Mouse (Mus musculus): ENCODE measurements around the gene Plekhg1. TPM values are rescaled to one million over a fixed set of nuclear protein-coding genes. Genes with fewer than 3 reads are reported as not detected.

Plekhg1 gene
- polyA plus RNA-seq, 1 experiment from 2014 or later: 19.7 TPM

DNA sequence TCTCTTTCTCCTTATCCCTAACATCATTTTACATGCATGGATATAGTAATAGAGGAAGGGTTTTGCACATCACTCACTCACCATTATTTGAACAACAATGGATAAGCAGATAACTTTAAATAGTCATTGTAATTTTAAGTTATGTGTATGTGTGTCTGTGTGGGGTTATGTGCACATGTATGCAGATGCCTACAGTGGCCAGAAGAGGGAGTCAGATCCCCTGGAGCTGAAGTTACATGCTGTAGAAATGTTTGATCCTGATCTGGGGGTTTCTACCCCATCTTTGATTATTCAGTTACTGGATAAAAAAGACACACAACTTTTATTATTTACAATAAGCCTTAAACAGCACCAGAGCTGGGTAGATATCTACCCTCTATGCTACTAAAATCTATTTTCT, 127.1 kb downstream of the Plekhg1 start:
- Histone ChIP-seq H3K4me3 (no peak overlapping the region), H3K9ac (replicated peaks) (no peak overlapping the region), H3K4me2 (replicated peaks) (no peak overlapping the region), H3K9me3 (no peaks in the 10 kb centered on the region), H3K36me3 (0 out of 2 replicates have a peak, but pooled peaks cover 9% of the 10 kb centered on the region), H3K4me1 (peaks cover 18% of the 10 kb centered on the region), H3K27ac (replicated peaks) (no peak overlapping the region), H3K27me3 (no peaks in the 10 kb centered on the region)
- ATAC-seq (ENCODE audit: low FRiP score, low read depth): no peak

GRCm38 (mm10) chr10:3870828-3871227, 130.7 kb downstream of the Plekhg1 start:
- no peak overlapping the region for H3K27ac ChIP-seq (replicated peaks)
- no peaks in the 10 kb centered on the region for H3K4me1 ChIP-seq
- H3K9me3 ChIP-seq: no peaks in the 10 kb centered on the region
- ATAC-seq (ENCODE audit: low FRiP score, low read depth): no peak
- 92% methylated on average over 5 of the region's 5 CpGs for WGBS
- no peak overlapping the region for H3K9ac ChIP-seq (replicated peaks)
- no peak overlapping the region for H3K4me3 ChIP-seq
- no peak overlapping the region for H3K4me2 ChIP-seq (replicated peaks)
- no peaks in the 10 kb centered on the region for H3K27me3 ChIP-seq
- peaks cover 25% of the 10 kb centered on the region for H3K36me3 ChIP-seq

- Histone ChIP-seq H3K27ac (replicated peaks) (no peak overlapping the region), H3K27me3 (no peaks in the 10 kb centered on the region), H3K4me2 (replicated peaks) (no peak overlapping the region), H3K9me3 (no peaks in the 10 kb centered on the region), H3K9ac (replicated peaks) (no peak overlapping the region), H3K4me1 (no peaks in the 10 kb centered on the region), H3K4me3 (no peak overlapping the region), H3K36me3 (peaks cover 25% of the 10 kb centered on the region)
- 96% methylated on average over 6 of the region's 6 CpGs for WGBS
- no peak for ATAC-seq (ENCODE audit: low FRiP score, low read depth)
These were observed 133.3 kb downstream of the Plekhg1 start for GRCm38 (mm10) chr10:3873467-3873866.

GRCm38 (mm10) chr10:3877852-3878535, 137.8 kb downstream of the Plekhg1 start:
- Histone ChIP-seq H3K4me3 (no peak overlapping the region), H3K9me3 (no peaks in the 10 kb centered on the region), H3K27me3 (no peaks in the 10 kb centered on the region), H3K36me3 (peaks cover 12% of the 10 kb centered on the region), H3K4me2 (replicated peaks) (no peak overlapping the region), H3K4me1 (no peaks in the 10 kb centered on the region), H3K9ac (replicated peaks) (no peak overlapping the region), H3K27ac (replicated peaks) (no peak overlapping the region)
- no peak for ATAC-seq (ENCODE audit: low FRiP score, low read depth)
- WGBS: 96% methylated on average over 4 of the region's 4 CpGs

- WGBS: 84% methylated on average over 2 of the region's 2 CpGs
- no peak overlapping the region for H3K4me2 ChIP-seq (replicated peaks)
- ATAC-seq (ENCODE audit: low FRiP score, low read depth): no peak
These were observed 141.0 kb downstream of the Plekhg1 start for GRCm38 (mm10) chr10:3881179-3881578.

GRCm38 (mm10) chr10:3888510-3888909, 148.3 kb downstream of the Plekhg1 start:
- Histone ChIP-seq H3K27me3 (no peaks in the 10 kb centered on the region), H3K9ac (replicated peaks) (no peak overlapping the region), H3K4me1 (peaks cover 22% of the 10 kb centered on the region), H3K4me3 (no peak overlapping the region), H3K36me3 (no peaks in the 10 kb centered on the region), H3K4me2 (replicated peaks) (no peak overlapping the region), H3K9me3 (no peaks in the 10 kb centered on the region), H3K27ac (replicated peaks) (no peak overlapping the region)
- ATAC-seq (ENCODE audit: low FRiP score, low read depth): no peak
- 83% methylated on average over 4 of the region's 4 CpGs for WGBS

More at GRCm38 (mm10) chr10:3881179-3881578, 141.0 kb downstream of the Plekhg1 start:
- Histone ChIP-seq H3K4me1 (no peaks in the 10 kb centered on the region), H3K9ac (replicated peaks) (no peak overlapping the region), H3K36me3 (0 out of 2 replicates have a peak, but pooled peaks cover 3% of the 10 kb centered on the region), H3K4me3 (no peak overlapping the region), H3K27ac (replicated peaks) (no peak overlapping the region), H3K9me3 (no peaks in the 10 kb centered on the region), H3K27me3 (no peaks in the 10 kb centered on the region)

- Histone ChIP-seq H3K27ac (replicated peaks) (peak overlapping the region; percentile 88), H3K27me3 (no peaks in the 10 kb centered on the region), H3K36me3 (no peaks in the 10 kb centered on the region), H3K4me1 (peaks cover 32% of the 10 kb centered on the region), H3K9ac (replicated peaks) (no peak overlapping the region), H3K4me2 (replicated peaks) (no peak overlapping the region), H3K9me3 (no peaks in the 10 kb centered on the region), H3K4me3 (no peak overlapping the region)
- 26% methylated on average over 3 of the region's 3 CpGs for WGBS
- ATAC-seq (ENCODE audit: low FRiP score, low read depth): peak; percentile 93
These were observed 151.5 kb downstream of the Plekhg1 start for GRCm38 (mm10) chr10:3891381-3892263.

- Histone ChIP-seq H3K27ac (replicated peaks) (peak overlapping the region; percentile 88), H3K36me3 (no peaks in the 10 kb centered on the region), H3K4me2 (replicated peaks) (no peak overlapping the region), H3K9ac (replicated peaks) (no peak overlapping the region), H3K27me3 (no peaks in the 10 kb centered on the region), H3K9me3 (no peaks in the 10 kb centered on the region), H3K4me3 (no peak overlapping the region), H3K4me1 (peaks cover 32% of the 10 kb centered on the region)
- 36% methylated on average over 3 of the region's 3 CpGs for WGBS
- peak; percentile 5; the same call in 1 of the 2 replicates for ATAC-seq (ENCODE audit: low FRiP score, low read depth)
These were observed 152.2 kb downstream of the Plekhg1 start for GRCm38 (mm10) chr10:3892368-3892767.

DNA sequence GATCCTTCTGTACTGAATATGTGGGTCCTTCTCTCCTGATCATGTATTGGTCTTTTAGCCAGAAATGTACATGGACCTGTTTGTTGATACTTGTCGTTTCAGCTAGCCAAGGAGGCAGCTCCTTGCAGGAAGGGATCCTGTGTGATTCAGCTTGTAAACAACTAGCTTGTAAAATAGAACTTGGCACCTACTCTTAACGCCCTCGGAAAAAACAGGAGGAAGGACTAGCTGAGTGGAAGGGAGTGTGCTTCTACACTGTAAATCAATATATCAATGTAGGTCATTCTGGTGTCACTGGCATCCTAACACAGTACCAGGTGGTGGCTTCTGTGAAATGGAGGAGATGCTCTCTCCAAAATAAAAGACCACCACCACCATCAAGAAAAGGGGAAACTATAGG, 157.9 kb downstream of the Plekhg1 start:
- Histone ChIP-seq H3K27me3 (no peaks in the 10 kb centered on the region), H3K36me3 (no peaks in the 10 kb centered on the region), H3K27ac (replicated peaks) (no peak overlapping the region), H3K9ac (replicated peaks) (no peak overlapping the region), H3K9me3 (no peaks in the 10 kb centered on the region), H3K4me2 (replicated peaks) (no peak overlapping the region), H3K4me1 (peaks cover 10% of the 10 kb centered on the region), H3K4me3 (no peak overlapping the region)
- 83% methylated on average over 3 of the region's 3 CpGs for WGBS
- ATAC-seq (ENCODE audit: low FRiP score, low read depth): no peak

DNA sequence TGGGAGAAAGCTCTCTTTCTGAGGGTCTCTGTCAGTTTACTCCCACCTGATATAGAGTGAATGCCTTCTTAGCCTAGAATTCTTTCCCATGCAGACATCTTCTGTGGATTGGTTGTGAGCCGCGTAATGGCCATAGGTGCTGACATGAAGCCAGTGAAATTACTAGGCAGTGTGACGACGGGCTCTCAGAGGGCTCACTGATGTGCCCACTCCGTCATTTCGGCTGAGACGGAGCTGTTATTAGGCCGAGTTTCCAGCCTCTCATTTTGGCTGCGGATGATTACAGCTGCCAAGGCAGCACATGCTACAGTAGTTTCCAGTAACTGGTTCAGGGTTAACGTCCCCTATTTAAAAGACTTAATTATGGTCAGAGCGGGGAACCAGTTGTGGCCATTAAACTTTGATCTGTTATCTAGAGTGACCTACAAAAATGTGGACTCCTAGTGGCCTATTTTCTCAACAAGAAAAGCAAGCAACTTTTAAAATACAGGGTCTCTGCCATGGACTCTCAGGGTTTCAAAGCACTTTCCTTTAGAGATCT, 160.3 kb downstream of the Plekhg1 start:
- peaks cover 16% of the 10 kb centered on the region; the same call in 1 of the 2 replicates for H3K36me3 ChIP-seq
- H3K27ac ChIP-seq (replicated peaks): no peak overlapping the region
- no peak for ATAC-seq (ENCODE audit: low FRiP score, low read depth)
- H3K4me1 ChIP-seq: no peaks in the 10 kb centered on the region
- no peaks in the 10 kb centered on the region for H3K9me3 ChIP-seq
- no peak overlapping the region for H3K9ac ChIP-seq (replicated peaks)
- no peak overlapping the region for H3K4me3 ChIP-seq
- 79% methylated on average over 11 of the region's 11 CpGs for WGBS
- H3K4me2 ChIP-seq (replicated peaks): no peak overlapping the region
- no peaks in the 10 kb centered on the region for H3K27me3 ChIP-seq

DNA sequence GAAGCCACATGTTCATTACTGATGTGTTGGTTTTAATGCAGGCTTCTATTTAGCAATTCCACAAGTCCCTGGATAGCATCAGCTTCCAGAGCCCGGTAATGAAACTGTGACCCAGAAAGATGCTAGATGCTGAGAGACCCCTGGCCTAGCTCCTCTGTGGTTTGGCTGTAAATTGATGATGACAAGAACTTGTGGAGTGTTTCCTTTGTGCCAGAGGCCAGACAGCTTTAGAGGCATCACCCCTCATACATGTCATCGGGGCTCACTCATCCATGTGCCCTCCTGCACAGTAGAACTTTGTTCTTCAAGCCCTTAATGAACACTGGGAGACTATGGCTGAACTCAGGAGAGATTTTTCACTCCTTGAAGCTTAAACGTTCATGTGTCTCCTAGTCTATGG, 165.6 kb downstream of the Plekhg1 start:
- Histone ChIP-seq H3K4me3 (no peak overlapping the region), H3K27ac (replicated peaks) (no peak overlapping the region), H3K9ac (replicated peaks) (no peak overlapping the region), H3K4me2 (replicated peaks) (no peak overlapping the region), H3K9me3 (no peaks in the 10 kb centered on the region), H3K27me3 (no peaks in the 10 kb centered on the region), H3K4me1 (no peaks in the 10 kb centered on the region), H3K36me3 (peaks cover 22% of the 10 kb centered on the region; the same call in 1 of the 2 replicates)
- no peak for ATAC-seq (ENCODE audit: low FRiP score, low read depth)
- 91% methylated on average over 3 of the region's 3 CpGs for WGBS

DNA sequence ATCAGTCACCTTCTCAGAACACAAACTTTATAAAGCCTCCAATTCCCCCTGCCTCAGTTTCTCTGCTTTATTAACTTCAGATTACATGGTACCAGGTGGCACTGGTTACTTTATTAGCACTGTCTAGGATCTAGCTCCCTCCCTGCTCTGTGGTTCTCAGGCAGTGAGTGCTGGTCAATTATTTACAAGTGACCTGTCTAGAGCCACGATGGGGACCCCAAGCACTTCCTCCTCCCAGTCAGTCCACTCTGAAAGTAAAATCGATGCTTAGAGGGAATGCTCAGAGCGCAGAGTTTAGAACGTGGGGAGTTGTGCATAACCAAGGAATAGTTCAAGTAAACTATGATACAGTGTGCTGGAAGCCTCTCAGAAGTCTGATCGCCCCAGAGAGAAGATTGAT, 173.9 kb downstream of the Plekhg1 start:
- H3K36me3 ChIP-seq: no peaks in the 10 kb centered on the region
- H3K4me3 ChIP-seq: no peak overlapping the region
- 89% methylated on average over 5 of the region's 5 CpGs for WGBS
- no peak overlapping the region for H3K27ac ChIP-seq (replicated peaks)
- H3K9me3 ChIP-seq: no peaks in the 10 kb centered on the region
- H3K27me3 ChIP-seq: no peaks in the 10 kb centered on the region
- no peak for ATAC-seq (ENCODE audit: low FRiP score, low read depth)
- no peak overlapping the region for H3K9ac ChIP-seq (replicated peaks)
- no peaks in the 10 kb centered on the region for H3K4me1 ChIP-seq
- no peak overlapping the region for H3K4me2 ChIP-seq (replicated peaks)
